Mouse (Mus musculus) adrenal gland, postnatal 36 days (tissue): ENCODE data around the gene Btbd18. TPM values are rescaled to one million over a fixed set of nuclear protein-coding genes. Genes with fewer than 3 reads are reported as not detected.

Source experiments
- DNase-seq, 2 experiments: peaks; one replicate each; pipeline ENCODE4 v3.0.0; 2021; ENCODE audit warnings: mixed read lengths in 1 of 2
- total RNA-seq, 2 experiments: library from RNA; stranded (reverse); gene quantifications; 2 replicates each; pipeline ENCODE4 v1.2.3; 2021

The Btbd18 gene
- total RNA-seq, 2 experiments from 2014 or later, result 0.10 TPM; not detected in 1

- DNase-seq, result no peak
These were observed 44.6 kb downstream of the Btbd18 start for GRCm38 (mm10) chr2:84703497-84703896.

DNA sequence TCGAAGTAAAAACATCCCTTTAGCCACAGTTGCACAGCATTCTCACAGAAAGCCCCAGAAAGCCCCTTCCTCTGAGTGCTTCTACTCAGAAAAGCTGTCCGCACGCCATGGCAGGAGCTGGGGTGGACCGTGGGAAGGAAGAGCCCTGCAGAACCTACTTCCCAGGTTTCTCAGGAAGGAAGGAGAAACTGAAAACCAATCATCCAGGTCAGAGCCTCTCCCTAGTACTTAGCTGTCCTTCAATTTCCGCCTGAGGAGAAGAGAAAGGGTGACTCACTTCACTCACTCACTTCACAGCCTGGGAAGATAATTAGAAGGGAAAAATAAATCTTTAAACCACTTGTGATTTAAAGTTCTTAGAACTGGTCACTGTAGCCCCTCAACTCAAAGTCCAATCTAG is 45.5 kb downstream of the Btbd18 start:
- no peak for DNase-seq

GRCm38 (mm10) chr2:84705295-84705694 is 46.4 kb downstream of the Btbd18 start:
- DNase-seq, result no peak

- no peak for DNase-seq
These were observed 48.6 kb downstream of the Btbd18 start for GRCm38 (mm10) chr2:84707523-84707922.

DNA sequence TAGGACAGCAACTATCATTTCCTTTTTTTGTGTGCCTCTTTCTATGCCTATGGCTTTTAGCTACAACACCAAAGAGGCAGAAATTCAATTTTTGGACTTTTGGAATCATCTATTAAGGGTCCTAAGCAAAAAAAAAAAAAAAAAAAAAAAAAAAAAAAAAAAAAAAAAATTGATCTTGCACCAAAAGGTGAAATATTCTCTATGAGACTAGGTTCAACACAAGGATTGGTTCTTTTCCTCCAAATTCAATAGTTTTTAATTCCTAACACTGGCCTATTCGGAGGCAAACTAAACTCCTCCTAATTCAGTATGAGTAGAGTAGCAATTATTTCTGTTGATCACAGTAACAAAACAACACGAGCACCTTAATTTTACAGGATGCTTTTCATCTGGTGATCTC is 53.0 kb downstream of the Btbd18 start:
- no peak for DNase-seq

DNA sequence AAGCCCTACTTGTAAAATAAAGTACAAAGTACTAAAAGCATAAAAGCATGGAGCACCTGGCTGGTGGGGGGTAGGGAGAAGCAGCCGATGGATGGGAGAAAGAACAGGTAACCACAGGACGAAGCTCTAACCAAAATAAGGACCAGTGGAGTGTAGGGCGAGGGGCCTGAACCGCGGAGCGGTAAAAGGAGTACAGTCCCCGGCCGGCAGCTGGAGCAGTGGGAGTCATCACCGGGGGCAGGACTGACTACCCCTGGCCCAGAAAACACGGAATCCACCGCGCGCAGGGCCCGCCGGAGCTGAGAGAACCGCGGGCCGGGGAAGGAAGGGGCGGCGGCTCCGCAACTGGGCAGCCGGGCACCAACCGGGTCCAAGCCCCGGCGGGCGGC is 55.5 kb downstream of the Btbd18 start:
- no peak for DNase-seq

- peak; percentile 99 for DNase-seq
These were observed 56.1 kb downstream of the Btbd18 start, which contains the start of gene Zdhhc5 for GRCm38 (mm10) chr2:84714811-84715561. TSS of gene Zdhhc5 (minus strand) at chr2:84715180.

- DNase-seq, result peak; percentile 82 to 83
These were observed 56.9 kb downstream of the Btbd18 start for GRCm38 (mm10) chr2:84715562-84716361.

- DNase-seq, result no peak
These were observed 57.8 kb downstream of the Btbd18 start for GRCm38 (mm10) chr2:84716423-84717355.

GRCm38 (mm10) chr2:84717357-84717756 is 58.5 kb downstream of the Btbd18 start:
- DNase-seq, result no peak

Other genes with a start within 250 kb of the Btbd18 start
- 10 to 100 TPM; 19.9 to 38.5 TPM for gene Calcrl, start 233.7 kb upstream of the Btbd18 start, total RNA-seq
- 10 to 100 TPM; 40.1 to 67.1 TPM for gene Tfpi, start 182.3 kb upstream of the Btbd18 start, total RNA-seq
- gene Ctnnd1, start 8.3 kb upstream of the Btbd18 start, total RNA-seq, result 100 to 1,000 TPM; 135 to 142 TPM
- 10 to 100 TPM; 27.2 to 47.4 TPM for gene Selenoh, start 11.7 kb downstream of the Btbd18 start, total RNA-seq
- gene Gm28635, start 19.0 kb downstream of the Btbd18 start, total RNA-seq, result not detected
- gene Med19, start 19.3 kb downstream of the Btbd18 start, total RNA-seq, result 10 to 100 TPM; 25.5 to 26.3 TPM
- gene Tmx2, start 20.1 kb downstream of the Btbd18 start, total RNA-seq, result 100 to 1,000 TPM; 138 to 157 TPM
- 10 to 100 TPM; 63.3 to 63.9 TPM for gene Zdhhc5, start 56.1 kb downstream of the Btbd18 start, total RNA-seq
- 10 to 100 TPM; 13.5 to 16.4 TPM for gene Clp1, start 68.3 kb downstream of the Btbd18 start, total RNA-seq
- 1 to 10 TPM; 2.8 to 5.0 TPM for gene Ypel4, start 75.0 kb downstream of the Btbd18 start, total RNA-seq
- gene Gm19426, start 84.6 kb downstream of the Btbd18 start, total RNA-seq, result 1 to 10 TPM; 1.5 to 2.4 TPM
- 10 to 100 TPM; 63.0 to 84.6 TPM for gene Serping1, start 116.4 kb downstream of the Btbd18 start, total RNA-seq
- 10 to 100 TPM; 17.1 to 23.1 TPM for gene Ube2l6, start 139.7 kb downstream of the Btbd18 start, total RNA-seq
- gene Smtnl1, start 163.6 kb downstream of the Btbd18 start, total RNA-seq, result not detected
- 10 to 100 TPM; 46.2 to 51.4 TPM for gene Timm10, start 167.9 kb downstream of the Btbd18 start, total RNA-seq
- gene Slc43a1, start 179.8 kb downstream of the Btbd18 start, total RNA-seq, result 1 to 10 TPM; 6.6 to 7.5 TPM
- gene Rtn4rl2, start 227.6 kb downstream of the Btbd18 start, total RNA-seq, result 1 to 10 TPM in 1 of 2 experiments, under 1 TPM in 1; 0.79 to 2.4 TPM